Mouse (Mus musculus): ENCODE measurements around the gene Ptprd.

- TF ChIP-seq CTCF (IDR thresholded peaks at IDR 0.05; ENCODE audit: low read depth) (no peak), EP300 (IDR thresholded peaks at IDR 0.05; ENCODE audit: low read depth) (no peak)
These were observed 61.2 kb downstream of the Ptprd start for GRCm38 (mm10) chr4:78150561-78150960.
